Comparison of ENCODE assay signal across 8 mouse cellular contexts in genomic region chr11:120823956-120824786, GRCm38 (mm10). TPM values are rescaled to one million over a fixed set of nuclear protein-coding genes. Genes with fewer than 3 reads are reported as not detected.
DNase-seq lines count a peak whose midpoint lies in the region; ATAC-seq and TF ChIP-seq lines count a peak whose summit lies in the region.

TSS of gene Fasn (minus strand) at chr11:120824547.

- peak within 1 kb of the TSS; percentile 98 for H3K27ac ChIP-seq in cortical plate, adult 2 months (ENCODE audit: insufficient read depth, low read length)

- H3K4me3 ChIP-seq in cortical plate, adult 2 months (ENCODE audit: insufficient read depth, low read length) = peak within 1 kb of the TSS; percentile 62

- TF ChIP-seq POLR2A in cortical plate, adult 2 months (IDR thresholded peaks at IDR 0.05; ENCODE audit: extremely low read depth, insufficient read depth, low read length) = peak; percentile 96

- ATAC-seq in activated CD4-positive, CD25-positive, alpha-beta regulatory T cell, adult 4 months = peak; percentile 76
- peak; percentile 66 for ATAC-seq in megakaryocyte progenitor cell, adult 5-6 weeks (replicated peaks; ENCODE audit: poor library complexity)

- peak; percentile 96 for DNase-seq in gastrocnemius, postnatal 10 days
- peak; percentile 96 for DNase-seq in induced T-regulatory cell, adult 2 months (ENCODE audit: low read depth)
- DNase-seq in left cerebral cortex, adult 9 months (ENCODE audit: low spot score in 2 of 2) = peak; percentile 94 to 98
- DNase-seq in right cerebral cortex, postnatal 14 days = peak; percentile 99
- peak; percentile 91 to 94 for DNase-seq in urinary bladder, postnatal 36 days (ENCODE audit: low spot score in 2 of 2)

- no peak for TF ChIP-seq CTCF in cortical plate, adult 2 months (IDR thresholded peaks at IDR 0.05; ENCODE audit: extremely low read depth, insufficient read depth, low read length)

- H3K4me1 ChIP-seq in cortical plate, adult 2 months (ENCODE audit: control insufficient read depth, insufficient read depth, low read length) = no peaks in the 10 kb centered on the region

RNA-seq across cellular contexts. Expression of gene Fasn, which starts in this region (rescaled TPM):
- 10 to 100 TPM; 28.8 to 40.3 TPM for polyA plus RNA-seq in activated CD4-positive, CD25-positive, alpha-beta regulatory T cell, adult 4 months (2017; shearing (Covaris generic))
- 219 and 242 TPM in 2 replicates for polyA plus RNA-seq in cortical plate, adult 2 months (2012; rRNA removed)
- 10 to 100 TPM; 21.8 to 26.4 TPM for total RNA-seq in gastrocnemius, postnatal 10 days (2021)
- total RNA-seq in megakaryocyte progenitor cell, adult 5-6 weeks (2015) = 44.3 and 66.8 TPM in 2 replicates
- total RNA-seq in megakaryocyte progenitor cell, adult 5-6 weeks (2017) = 32.9 and 36.1 TPM in 2 replicates

Comparison
In these comparisons a context has a peak if more than half of its experiments do, and no peak if none do; other contexts are left out.
1. Peak in every context shown above with its lines: DNase-seq, ATAC-seq, H3K4me3 ChIP-seq and H3K27ac ChIP-seq.